Mouse (Mus musculus): ENCODE data around the gene Gm49388. TPM values are rescaled to one million over a fixed set of nuclear protein-coding genes. Genes with fewer than 3 reads are reported as not detected.
A peak's percentile ranks its signal among the peaks of the same experiment; 100 is the strongest.

Gm49388 gene
- total and polyA plus RNA-seq, 2 experiments from 2014 or later: not detected

DNA sequence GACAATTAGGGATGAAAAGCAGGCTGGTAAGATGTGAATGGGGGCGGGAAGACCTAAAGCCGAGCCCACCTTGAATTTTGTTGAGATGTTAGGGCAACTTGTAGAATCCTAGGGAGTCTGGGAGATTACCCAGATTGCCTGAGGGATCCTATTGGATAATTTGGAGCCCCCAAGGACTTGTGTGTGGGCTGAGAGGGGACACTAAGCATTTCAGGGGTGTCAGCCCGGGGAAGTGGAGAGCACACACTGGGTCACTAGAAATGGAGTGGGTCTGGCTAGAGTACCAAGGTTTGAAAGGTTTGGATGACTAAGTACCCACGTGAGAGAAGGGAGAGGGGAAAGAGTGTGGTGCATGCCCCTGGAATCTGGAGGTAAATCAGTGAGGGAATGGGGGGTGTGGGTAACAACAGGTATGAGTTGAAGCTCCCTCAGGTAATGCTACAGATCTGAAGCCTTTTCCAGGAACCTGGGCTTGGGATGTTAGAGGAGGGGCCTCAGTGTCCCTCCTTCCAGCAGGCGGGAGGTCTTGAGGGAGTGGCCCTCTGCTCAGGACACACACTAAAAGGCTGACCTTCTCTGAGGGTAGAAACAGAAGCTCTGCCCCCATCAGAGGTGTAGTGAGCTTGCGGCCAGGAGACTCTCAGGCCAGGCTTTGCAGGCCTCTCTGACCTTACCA lies 37.7 kb upstream of the Gm49388 start:
- Histone ChIP-seq H3K27ac (ENCODE audit: low read depth, low read length) (peak overlapping the region; percentile 82), H3K9ac (replicated peaks; ENCODE audit: low read length, poor library complexity, severe bottlenecking) (peak overlapping the region; percentile 98), H3K36me3 (ENCODE audit: insufficient read depth, low read length) (peaks cover 33% of the 10 kb centered on the region), H3K27me3 (ENCODE audit: insufficient read depth, low read length) (no peaks in the 10 kb centered on the region), H3K9me3 (ENCODE audit: low read length) (no peaks in the 10 kb centered on the region), H3K4me1 (ENCODE audit: insufficient read depth, low read length) (no peaks in the 10 kb centered on the region), H3K4me3 (ENCODE audit: low read depth, low read length) (peak overlapping the region; percentile 86), H3K4me2 (ENCODE audit: low read depth, low read length, poor library complexity, severe bottlenecking) (peak overlapping the region; percentile 83)
- no peak for TF ChIP-seq CTCF (IDR thresholded peaks at IDR 0.05)
- ATAC-seq (ENCODE audit: low FRiP score) (no peak), DNase-seq (ENCODE audit: low spot score) (no peak)
- 42% methylated on average over 6 of the region's 6 CpGs for WGBS

DNA sequence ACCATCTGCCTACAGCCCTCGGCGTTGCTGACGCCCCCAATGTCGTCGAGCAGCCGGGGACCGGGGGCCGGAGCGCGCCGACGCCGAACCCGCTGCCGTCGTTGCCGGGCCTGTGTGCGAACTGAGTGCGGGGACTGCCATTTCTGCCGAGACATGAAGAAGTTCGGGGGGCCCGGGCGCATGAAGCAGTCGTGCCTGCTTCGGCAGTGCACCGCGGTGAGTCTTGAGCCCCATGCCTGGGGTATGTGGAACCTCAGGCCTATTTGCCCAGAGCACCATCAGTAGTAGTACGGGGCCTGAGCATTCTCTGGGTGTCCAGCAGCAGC lies 37.2 kb upstream of the Gm49388 start:
- H3K4me1 ChIP-seq (ENCODE audit: insufficient read depth, low read length): no peaks in the 10 kb centered on the region
- no peak overlapping the region for H3K4me3 ChIP-seq (ENCODE audit: low read depth, low read length)
- H3K9ac ChIP-seq (replicated peaks; ENCODE audit: low read length, poor library complexity, severe bottlenecking): no peak overlapping the region
- no peak for TF ChIP-seq CTCF (IDR thresholded peaks at IDR 0.05)
- DNase-seq (ENCODE audit: low spot score) (no peak), ATAC-seq (ENCODE audit: low FRiP score) (no peak)
- H3K27me3 ChIP-seq (ENCODE audit: insufficient read depth, low read length): no peaks in the 10 kb centered on the region
- 93% methylated on average over 28 of the region's 28 CpGs for WGBS
- H3K9me3 ChIP-seq (ENCODE audit: low read length): no peaks in the 10 kb centered on the region
- no peak overlapping the region for H3K27ac ChIP-seq (ENCODE audit: low read depth, low read length)
- H3K4me2 ChIP-seq (ENCODE audit: low read depth, low read length, poor library complexity, severe bottlenecking): peak overlapping the region; percentile 83; the same call in 1 of the 2 replicates
- peaks cover 38% of the 10 kb centered on the region for H3K36me3 ChIP-seq (ENCODE audit: insufficient read depth, low read length)

DNA sequence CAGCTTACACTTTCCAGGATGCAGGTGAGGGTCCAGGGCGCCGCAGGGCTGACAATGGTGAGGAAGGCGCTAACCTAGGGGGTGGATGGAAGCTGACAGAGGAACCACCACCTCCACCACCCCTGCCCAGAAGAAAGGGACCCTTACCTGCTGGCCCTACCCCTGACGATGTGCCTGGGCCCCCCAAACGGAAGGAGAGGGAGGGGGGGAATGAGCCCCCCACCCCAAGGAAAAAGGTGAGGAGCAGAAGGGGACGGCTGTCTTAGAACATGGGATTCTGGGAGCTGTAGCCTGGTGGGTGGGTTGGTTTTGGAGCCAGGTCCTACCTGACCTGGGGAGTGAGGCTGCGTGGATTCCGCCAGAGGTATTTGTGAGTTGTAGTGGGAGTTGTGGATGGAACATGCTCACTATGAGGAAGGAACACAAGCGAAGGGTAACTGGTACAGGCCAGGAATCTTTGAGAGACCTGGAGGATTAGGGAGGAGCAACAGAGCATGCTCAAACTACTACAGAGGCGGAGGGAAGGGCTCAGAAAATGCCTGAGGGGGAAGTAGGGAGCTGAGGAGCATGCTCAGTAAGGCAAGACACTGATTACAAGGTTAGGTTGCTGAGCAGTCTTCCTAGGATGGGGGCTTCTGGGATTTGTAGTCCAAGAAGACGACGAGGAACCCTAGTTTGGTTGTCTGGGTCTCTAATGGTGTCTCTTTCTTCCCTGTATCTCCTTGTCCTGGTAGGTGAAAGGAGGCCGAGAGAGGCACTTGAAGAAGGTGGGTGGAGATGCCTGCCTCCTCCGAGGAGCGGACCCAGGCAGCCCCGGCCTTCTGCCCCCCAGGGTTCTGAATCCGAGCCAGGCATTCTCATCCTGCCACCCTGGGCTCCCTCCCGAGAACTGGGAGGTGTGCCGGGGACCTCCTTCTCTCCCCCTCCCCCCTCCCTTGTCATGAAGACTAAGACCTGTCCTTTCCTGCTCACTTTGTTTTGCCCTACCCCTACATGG lies 35.0 kb upstream of the Gm49388 start:
- H3K4me3 ChIP-seq (ENCODE audit: low read depth, low read length): no peak overlapping the region
- no peak overlapping the region for H3K9ac ChIP-seq (replicated peaks; ENCODE audit: low read length, poor library complexity, severe bottlenecking)
- DNase-seq (ENCODE audit: low spot score): peak; percentile 62
- peaks cover 51% of the 10 kb centered on the region for H3K36me3 ChIP-seq (ENCODE audit: insufficient read depth, low read length)
- H3K27ac ChIP-seq (ENCODE audit: low read depth, low read length): no peak overlapping the region
- no peak for TF ChIP-seq CTCF (IDR thresholded peaks at IDR 0.05)
- no peak overlapping the region for H3K4me2 ChIP-seq (ENCODE audit: low read depth, low read length, poor library complexity, severe bottlenecking)
- 82% methylated on average over 19 of the region's 19 CpGs for WGBS
- H3K9me3 ChIP-seq (ENCODE audit: low read length): no peaks in the 10 kb centered on the region
- no peaks in the 10 kb centered on the region for H3K27me3 ChIP-seq (ENCODE audit: insufficient read depth, low read length)
- ATAC-seq (ENCODE audit: low FRiP score): no peak
- no peaks in the 10 kb centered on the region for H3K4me1 ChIP-seq (ENCODE audit: insufficient read depth, low read length)

DNA sequence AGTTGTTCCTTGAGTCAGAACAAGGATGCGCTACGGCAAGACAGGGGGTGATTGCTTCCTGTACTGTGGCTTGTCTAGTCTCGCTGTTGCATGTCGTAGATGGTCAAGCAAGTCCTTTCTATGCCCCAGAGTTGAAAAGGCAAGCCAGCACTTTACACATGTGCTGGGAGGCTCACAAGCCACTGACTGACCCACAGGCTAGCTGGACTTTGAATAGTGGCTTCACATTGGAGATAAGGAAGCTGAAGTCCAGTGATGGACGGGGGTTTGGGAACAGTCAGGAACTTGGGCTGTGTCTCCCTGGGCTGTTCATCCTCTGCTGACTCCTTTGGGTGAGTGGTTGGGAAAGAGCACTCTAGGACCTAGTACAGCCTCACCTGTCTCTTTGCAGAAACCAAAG lies 33.8 kb upstream of the Gm49388 start:
- Histone ChIP-seq H3K9me3 (ENCODE audit: low read length) (no peaks in the 10 kb centered on the region), H3K36me3 (ENCODE audit: insufficient read depth, low read length) (peaks cover 55% of the 10 kb centered on the region), H3K4me3 (ENCODE audit: low read depth, low read length) (no peak overlapping the region), H3K27ac (ENCODE audit: low read depth, low read length) (no peak overlapping the region), H3K9ac (replicated peaks; ENCODE audit: low read length, poor library complexity, severe bottlenecking) (no peak overlapping the region), H3K27me3 (ENCODE audit: insufficient read depth, low read length) (no peaks in the 10 kb centered on the region), H3K4me1 (ENCODE audit: insufficient read depth, low read length) (no peaks in the 10 kb centered on the region; the same call in 1 of the 2 replicates), H3K4me2 (ENCODE audit: low read depth, low read length, poor library complexity, severe bottlenecking) (no peak overlapping the region)
- ATAC-seq (ENCODE audit: low FRiP score): no peak
- TF ChIP-seq CTCF (IDR thresholded peaks at IDR 0.05): no peak
- WGBS: 94% methylated on average over 5 of the region's 5 CpGs
- DNase-seq (ENCODE audit: low spot score): no peak

DNA sequence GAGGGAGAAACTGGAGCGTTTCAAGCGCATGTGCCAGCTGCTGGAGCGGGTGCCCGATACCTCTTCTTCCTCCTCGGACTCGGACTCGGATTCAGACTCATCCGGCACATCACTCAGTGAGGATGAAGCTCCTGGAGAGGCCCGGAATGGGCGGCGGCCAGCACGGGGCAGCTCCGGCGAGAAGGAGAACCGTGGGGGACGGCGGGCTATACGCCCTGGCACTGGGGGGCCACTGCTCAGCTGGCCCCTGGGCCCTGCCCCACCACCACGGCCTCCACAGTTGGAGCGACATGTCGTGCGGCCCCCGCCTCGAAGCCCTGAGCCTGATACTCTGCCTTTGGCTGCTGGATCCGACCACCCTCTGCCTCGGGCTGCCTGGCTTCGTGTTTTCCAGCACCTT lies 33.3 kb upstream of the Gm49388 start:
- Histone ChIP-seq H3K27me3 (ENCODE audit: insufficient read depth, low read length) (no peaks in the 10 kb centered on the region), H3K36me3 (ENCODE audit: insufficient read depth, low read length) (peaks cover 60% of the 10 kb centered on the region), H3K4me3 (ENCODE audit: low read depth, low read length) (no peak overlapping the region), H3K27ac (ENCODE audit: low read depth, low read length) (no peak overlapping the region), H3K9ac (replicated peaks; ENCODE audit: low read length, poor library complexity, severe bottlenecking) (no peak overlapping the region), H3K9me3 (ENCODE audit: low read length) (no peaks in the 10 kb centered on the region), H3K4me2 (ENCODE audit: low read depth, low read length, poor library complexity, severe bottlenecking) (no peak overlapping the region), H3K4me1 (ENCODE audit: insufficient read depth, low read length) (no peaks in the 10 kb centered on the region; the same call in 1 of the 2 replicates)
- WGBS: 95% methylated on average over 23 of the region's 27 CpGs
- no peak for DNase-seq (ENCODE audit: low spot score)
- ATAC-seq (ENCODE audit: low FRiP score): no peak
- TF ChIP-seq CTCF (IDR thresholded peaks at IDR 0.05): no peak

DNA sequence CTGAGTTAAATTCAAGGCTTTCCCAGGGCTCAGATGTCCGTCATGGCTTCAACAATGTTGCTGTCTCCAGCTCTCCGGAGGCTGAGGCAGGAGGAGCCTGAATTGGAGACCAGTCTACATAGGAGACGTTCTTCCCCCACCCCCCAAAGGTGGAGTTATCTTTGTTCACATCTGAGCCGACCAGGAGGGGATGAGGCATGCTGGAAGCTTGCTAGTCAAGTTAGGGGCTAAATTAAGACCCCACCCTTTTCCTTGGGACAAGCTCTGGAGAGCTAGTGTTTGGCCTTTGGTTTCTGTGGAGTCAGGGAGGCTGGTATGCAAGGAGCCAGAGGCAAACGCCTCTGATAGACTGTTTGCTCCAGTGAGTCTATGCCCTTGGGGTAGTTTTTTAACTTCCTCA lies 32.2 kb upstream of the Gm49388 start:
- WGBS: 76% methylated on average over 5 of the region's 5 CpGs
- Histone ChIP-seq H3K27me3 (ENCODE audit: insufficient read depth, low read length) (no peaks in the 10 kb centered on the region), H3K4me1 (ENCODE audit: insufficient read depth, low read length) (no peaks in the 10 kb centered on the region; the same call in 1 of the 2 replicates), H3K9me3 (ENCODE audit: low read length) (no peaks in the 10 kb centered on the region), H3K4me3 (ENCODE audit: low read depth, low read length) (no peak overlapping the region), H3K9ac (replicated peaks; ENCODE audit: low read length, poor library complexity, severe bottlenecking) (no peak overlapping the region), H3K4me2 (ENCODE audit: low read depth, low read length, poor library complexity, severe bottlenecking) (no peak overlapping the region), H3K27ac (ENCODE audit: low read depth, low read length) (no peak overlapping the region), H3K36me3 (ENCODE audit: insufficient read depth, low read length) (peaks cover 68% of the 10 kb centered on the region)
- DNase-seq (ENCODE audit: low spot score) (no peak), ATAC-seq (ENCODE audit: low FRiP score) (no peak)
- no peak for TF ChIP-seq CTCF (IDR thresholded peaks at IDR 0.05)

Data from midbrain, postnatal 0 days (tissue).